Mouse (Mus musculus) embryonic facial prominence, embryonic 15.5 days (tissue): ENCODE measurements around the gene Fat3. TPM values are rescaled to one million over a fixed set of nuclear protein-coding genes. Genes with fewer than 3 reads are reported as not detected.

Experiments
- ATAC-seq: fragments of 200-750 bp; cut with Nextera tagmentation; 2 replicates; pipeline ENCODE4 v1.8.0; 2017; ENCODE audit warnings: low read depth, moderate TSS enrichment; ENCODE audit not compliant: insufficient number of reproducible peaks, low FRiP score, low TSS enrichment
- H3K27ac ChIP-seq: fragments of 300-500 bp; sonication (generic); replicated peaks from 2 replicates; pipeline ENCODE4 v1.5.1; 2015; ENCODE audit warnings: mild to moderate bottlenecking, inconsistent platforms
- H3K27me3 ChIP-seq: fragments of 300-500 bp; sonication (generic); 2 replicates; pipeline ENCODE4 v1.6.1; 2015; ENCODE audit warnings: inconsistent platforms
- H3K36me3 ChIP-seq: fragments of 300-500 bp; sonication (generic); 2 replicates; pipeline ENCODE4 v1.6.1; 2015; ENCODE audit warnings: mild to moderate bottlenecking, inconsistent platforms
- H3K4me1 ChIP-seq: fragments of 300-500 bp; sonication (generic); 2 replicates; pipeline ENCODE4 v1.6.1; 2015; ENCODE audit warnings: inconsistent platforms
- H3K4me2 ChIP-seq: fragments of 300-500 bp; sonication (generic); replicated peaks from 2 replicates; pipeline ENCODE4 v1.6.1; 2015; ENCODE audit warnings: mild to moderate bottlenecking, inconsistent platforms
- H3K4me3 ChIP-seq: fragments of 300-500 bp; sonication (generic); replicated peaks from 2 replicates; pipeline ENCODE4 v1.5.1; 2015; ENCODE audit warnings: mild to moderate bottlenecking, inconsistent platforms
- H3K9ac ChIP-seq: fragments of 300-500 bp; sonication (generic); 2 replicates; pipeline ENCODE4 v1.6.1; 2015; ENCODE audit warnings: inconsistent platforms
- H3K9me3 ChIP-seq: fragments of 300-500 bp; sonication (generic); replicated peaks from 2 replicates; pipeline ENCODE4 v1.6.1; 2016; ENCODE audit warnings: inconsistent platforms
- WGBS: fragments of 180-500 bp; shearing (Covaris S2); methylation state at CpG from one replicate; pipeline ENCODE4 v1.1.7; 2015; 5-methylcytosine and 5-hydroxymethylcytosine counted together
- polyA plus RNA-seq: library from polyadenylated mRNA; unstranded; fragments of >200 nt; fragmentation: Nextera tagmentation; extraction: Ambion mirVana; gene quantifications from 2 replicates; pipeline ENCODE4 v1.2.1, GENCODE M21; 2015

Gene Fat3
- polyA plus RNA-seq, 1 experiment from 2014 or later: 3.2 TPM

DNA sequence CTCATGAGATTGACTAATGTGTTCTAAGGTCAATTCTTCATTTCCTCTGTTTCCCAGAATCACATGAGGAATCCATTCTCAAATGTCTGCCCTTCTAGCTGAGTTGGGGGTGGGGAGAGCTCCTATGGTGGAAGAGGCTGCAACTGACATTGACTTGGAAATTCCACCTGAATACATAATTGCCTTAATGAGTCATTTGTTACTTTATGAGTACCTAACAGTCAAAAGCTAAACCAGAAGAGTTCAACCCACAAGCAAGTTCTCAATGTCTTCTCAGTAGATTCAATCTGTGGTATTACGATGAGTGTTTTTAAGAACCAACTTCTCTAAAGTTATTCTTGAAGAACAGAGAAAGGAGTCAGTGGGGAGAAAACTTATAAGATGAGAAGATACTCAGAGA is 3.7 kb downstream of the Fat3 start:
- no peak overlapping the region for H3K4me3 ChIP-seq

DNA sequence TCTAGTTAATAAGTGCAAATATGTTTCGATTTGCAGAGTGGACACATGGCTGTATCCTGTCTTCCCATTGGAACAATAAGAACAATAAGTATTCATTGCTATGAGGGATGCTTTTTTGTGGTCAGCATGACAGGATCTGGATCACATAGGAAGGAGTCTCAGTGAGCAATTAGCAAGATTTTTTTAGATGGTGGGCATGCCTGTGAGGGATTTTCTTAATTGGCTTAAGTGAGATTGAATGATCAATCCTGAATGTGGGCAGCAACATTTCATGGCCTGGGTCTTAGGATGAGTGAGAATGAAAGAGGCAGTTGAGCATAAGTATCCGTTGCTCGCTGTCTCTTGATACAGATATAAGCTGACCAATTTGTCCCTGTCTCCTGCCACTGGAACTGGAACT is 4.8 kb downstream of the Fat3 start:
- peaks cover 16% of the 10 kb centered on the region for H3K4me1 ChIP-seq
- no peaks in the 10 kb centered on the region for H3K36me3 ChIP-seq
- no peak overlapping the region for H3K4me3 ChIP-seq
- no peak for ATAC-seq
- no peaks in the 10 kb centered on the region for H3K9me3 ChIP-seq
- no peak overlapping the region for H3K9ac ChIP-seq
- WGBS: 90% methylated on average over 3 of the region's 3 CpGs
- H3K4me2 ChIP-seq: no peak overlapping the region
- no peak overlapping the region for H3K27ac ChIP-seq
- H3K27me3 ChIP-seq: peaks cover 6% of the 10 kb centered on the region; the same call in 1 of the 2 replicates

More for the DNA sequence above, 3.7 kb downstream of the Fat3 start:
- 98% methylated on average over 1 of the region's 1 CpGs for WGBS
- ATAC-seq: no peak
- Histone ChIP-seq H3K27me3 (peaks cover 9% of the 10 kb centered on the region), H3K9ac (no peak overlapping the region), H3K27ac (no peak overlapping the region), H3K4me1 (peaks cover 23% of the 10 kb centered on the region), H3K4me2 (no peak overlapping the region), H3K36me3 (no peaks in the 10 kb centered on the region), H3K9me3 (no peaks in the 10 kb centered on the region)

DNA sequence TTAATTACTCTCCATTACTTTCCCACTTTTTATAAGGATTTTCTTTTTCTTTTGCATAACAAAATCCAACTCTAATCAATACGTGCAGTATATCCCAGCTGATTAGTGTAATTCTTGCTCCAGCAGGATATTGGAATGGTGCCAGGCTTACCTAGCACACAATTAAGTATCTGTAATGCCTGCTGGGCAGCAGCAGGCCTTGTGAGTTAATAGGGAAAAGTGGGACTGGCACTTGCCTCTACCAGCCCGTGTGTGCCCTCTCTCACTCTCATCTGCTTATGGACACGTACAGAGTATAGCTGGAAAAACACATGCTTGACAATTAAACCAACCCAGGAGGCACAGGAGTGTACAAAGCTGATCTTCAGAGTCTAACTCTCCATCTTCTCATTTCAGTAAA is 11.4 kb downstream of the Fat3 start:
- Histone ChIP-seq H3K4me1 (no peaks in the 10 kb centered on the region), H3K9me3 (no peaks in the 10 kb centered on the region), H3K4me2 (no peak overlapping the region), H3K9ac (no peak overlapping the region), H3K36me3 (no peaks in the 10 kb centered on the region), H3K4me3 (no peak overlapping the region), H3K27me3 (no peaks in the 10 kb centered on the region), H3K27ac (no peak overlapping the region)
- no peak for ATAC-seq
- WGBS: 52% methylated on average over 3 of the region's 3 CpGs

DNA sequence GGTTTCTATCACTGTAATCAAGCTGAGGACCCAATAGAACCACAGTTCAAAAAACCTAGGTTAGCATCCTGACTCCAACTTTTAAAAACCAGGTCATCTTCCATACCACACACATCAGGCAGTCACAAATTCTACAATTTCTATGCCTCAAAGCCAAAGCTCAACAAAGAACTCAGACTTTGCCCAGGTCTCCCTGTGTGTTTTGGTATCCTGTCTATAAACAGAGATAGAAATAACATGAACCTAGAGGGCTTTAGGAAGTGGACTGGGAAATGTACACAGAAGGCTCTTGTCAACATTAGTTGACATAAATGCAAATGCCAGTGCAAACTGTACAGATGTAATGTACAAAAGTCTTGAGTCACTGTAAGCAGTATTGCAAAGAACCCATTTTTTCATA is 13.5 kb downstream of the Fat3 start:
- Histone ChIP-seq H3K27me3 (no peaks in the 10 kb centered on the region), H3K36me3 (no peaks in the 10 kb centered on the region), H3K4me1 (no peaks in the 10 kb centered on the region), H3K4me2 (no peak overlapping the region), H3K9me3 (no peaks in the 10 kb centered on the region), H3K27ac (no peak overlapping the region), H3K9ac (no peak overlapping the region), H3K4me3 (no peak overlapping the region)
- no peak for ATAC-seq

DNA sequence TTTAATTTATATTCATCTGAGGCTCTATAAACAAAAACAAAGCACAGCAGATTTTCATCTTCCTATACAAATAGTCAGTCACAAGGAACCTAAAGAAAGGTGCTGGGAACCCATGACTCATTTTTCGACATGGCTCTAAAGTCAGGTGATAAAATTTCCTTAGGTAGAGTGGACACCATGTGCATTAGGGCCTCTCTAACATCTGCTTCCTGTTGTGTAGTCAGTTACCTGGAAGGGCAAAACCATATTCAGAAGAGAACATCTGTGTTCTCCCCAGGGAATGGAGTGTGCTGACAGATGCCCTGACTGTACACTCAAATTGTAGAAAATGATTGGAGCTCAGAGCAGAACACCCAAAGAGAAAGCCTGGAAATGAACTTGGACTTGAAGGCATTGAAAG is 14.9 kb downstream of the Fat3 start:
- no peaks in the 10 kb centered on the region for H3K36me3 ChIP-seq
- H3K4me2 ChIP-seq: no peak overlapping the region
- ATAC-seq: no peak
- H3K4me1 ChIP-seq: no peaks in the 10 kb centered on the region
- no peak overlapping the region for H3K9ac ChIP-seq
- no peaks in the 10 kb centered on the region for H3K9me3 ChIP-seq
- 95% methylated on average over 1 of the region's 1 CpGs for WGBS
- no peak overlapping the region for H3K4me3 ChIP-seq
- H3K27ac ChIP-seq: no peak overlapping the region
- no peaks in the 10 kb centered on the region for H3K27me3 ChIP-seq

DNA sequence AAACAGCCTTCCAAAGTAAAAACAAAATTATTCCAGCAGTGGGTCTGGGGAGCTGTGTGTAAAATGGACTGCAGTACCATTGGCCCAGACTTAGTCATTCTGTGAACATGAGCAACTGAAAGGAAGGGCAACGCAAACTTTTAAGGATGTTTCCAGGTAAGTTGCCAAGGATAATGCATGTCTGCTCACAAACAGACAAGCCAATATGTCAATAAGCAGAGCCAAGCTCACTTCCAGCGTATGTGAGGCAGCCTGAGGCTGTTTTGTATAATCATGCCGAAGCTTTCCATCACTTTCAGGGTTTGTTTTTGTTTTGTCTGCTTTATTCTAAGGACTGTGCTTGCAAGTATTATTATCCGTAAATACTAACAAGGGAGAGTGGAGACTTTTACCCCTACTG is 15.9 kb downstream of the Fat3 start:
- Histone ChIP-seq H3K36me3 (no peaks in the 10 kb centered on the region), H3K4me1 (no peaks in the 10 kb centered on the region), H3K9me3 (no peaks in the 10 kb centered on the region), H3K9ac (no peak overlapping the region), H3K27ac (no peak overlapping the region), H3K4me3 (no peak overlapping the region), H3K27me3 (no peaks in the 10 kb centered on the region), H3K4me2 (no peak overlapping the region)
- ATAC-seq: no peak
- 33% methylated on average over 4 of the region's 4 CpGs for WGBS

DNA sequence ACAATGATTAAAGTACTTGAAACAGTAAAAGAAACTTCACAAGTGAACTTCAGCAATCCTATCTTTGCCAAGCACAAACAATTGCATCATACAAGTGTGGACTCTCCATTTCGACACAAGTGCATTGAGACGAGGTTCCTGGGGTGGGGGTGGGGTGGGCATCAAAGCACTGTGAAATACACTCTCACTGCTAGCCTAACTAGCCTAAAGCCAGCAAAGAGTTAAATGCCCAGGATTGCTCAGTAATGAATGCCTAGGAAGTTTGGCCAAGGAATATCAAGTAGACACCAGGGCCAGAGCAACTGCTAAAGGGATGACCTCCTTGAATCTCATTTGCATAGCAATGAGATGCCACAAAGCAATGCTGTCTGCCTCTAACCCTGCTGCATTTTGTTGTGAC is 16.3 kb downstream of the Fat3 start:
- WGBS: 45% methylated on average over 2 of the region's 2 CpGs
- H3K27ac ChIP-seq: no peak overlapping the region
- no peak for ATAC-seq

DNA sequence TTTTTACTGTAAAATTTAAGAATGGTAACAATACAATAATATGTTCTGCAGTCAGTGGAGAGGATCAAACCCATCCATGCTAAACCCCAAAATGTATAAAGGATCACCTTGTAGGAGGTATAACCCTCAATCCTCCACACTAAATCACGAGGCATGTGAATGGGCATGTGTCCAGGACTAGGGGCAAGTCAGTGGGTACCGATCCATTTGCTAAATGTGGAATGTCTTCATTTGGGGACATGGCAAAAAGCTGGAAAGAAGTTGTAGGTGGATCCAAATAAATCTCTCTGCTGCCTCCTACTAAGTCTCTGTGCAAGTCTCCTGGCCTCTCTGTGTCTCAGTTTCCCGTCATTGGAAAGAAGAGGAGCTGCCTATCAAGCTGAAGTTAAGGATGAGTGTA is 39.6 kb downstream of the Fat3 start:
- H3K27me3 ChIP-seq: no peaks in the 10 kb centered on the region
- no peak overlapping the region for H3K27ac ChIP-seq
- no peaks in the 10 kb centered on the region for H3K9me3 ChIP-seq
- H3K4me1 ChIP-seq: no peaks in the 10 kb centered on the region
- WGBS: 84% methylated on average over 3 of the region's 3 CpGs
- no peak for ATAC-seq
- no peak overlapping the region for H3K4me3 ChIP-seq
- no peak overlapping the region for H3K9ac ChIP-seq
- H3K36me3 ChIP-seq: no peaks in the 10 kb centered on the region
- no peak overlapping the region for H3K4me2 ChIP-seq

More for the DNA sequence above, 16.3 kb downstream of the Fat3 start:
- Histone ChIP-seq H3K4me2 (no peak overlapping the region), H3K9me3 (no peaks in the 10 kb centered on the region), H3K4me3 (no peak overlapping the region), H3K4me1 (no peaks in the 10 kb centered on the region), H3K36me3 (no peaks in the 10 kb centered on the region), H3K9ac (no peak overlapping the region), H3K27me3 (no peaks in the 10 kb centered on the region)

DNA sequence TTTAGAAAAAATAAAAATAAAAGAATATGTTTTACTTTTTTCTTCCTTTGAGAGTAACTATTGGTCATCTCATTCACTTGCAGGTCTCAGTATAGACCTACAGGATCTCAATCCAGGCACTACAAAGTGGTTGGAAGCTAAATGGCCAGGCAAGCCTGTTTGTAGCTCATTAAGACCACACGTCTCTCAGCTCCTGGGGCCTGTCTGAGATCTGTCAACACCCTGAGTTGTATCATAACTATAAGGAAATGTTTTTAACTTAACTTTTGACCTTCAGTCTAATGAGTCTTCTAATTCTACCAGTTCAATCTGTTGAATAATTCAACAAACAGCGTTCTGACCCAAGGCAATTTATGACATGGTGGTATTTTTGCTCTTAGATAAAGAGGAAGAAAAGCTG is 40.5 kb downstream of the Fat3 start:
- 45% methylated on average over 2 of the region's 2 CpGs for WGBS
- no peak for ATAC-seq

DNA sequence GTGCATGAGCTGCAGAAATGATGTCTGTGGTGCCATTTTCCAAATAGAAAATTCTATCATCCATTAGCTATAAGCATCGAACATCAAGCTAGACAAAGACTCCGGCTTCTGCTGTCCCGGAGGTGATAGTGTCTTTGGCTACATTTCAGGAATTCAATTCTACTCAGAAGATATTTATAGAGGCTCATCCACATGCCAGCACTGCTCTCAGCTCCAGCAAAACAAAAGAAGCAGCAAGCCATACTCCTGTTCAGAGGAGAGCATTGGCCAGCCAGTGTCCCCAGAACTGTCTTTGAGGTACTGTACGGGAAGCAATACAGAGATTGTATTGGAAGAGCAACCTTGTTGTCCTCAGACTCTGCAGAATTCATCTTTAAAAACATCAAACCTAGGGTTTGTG is 59.2 kb downstream of the Fat3 start:
- Histone ChIP-seq H3K4me2 (no peak overlapping the region), H3K9ac (no peak overlapping the region), H3K36me3 (no peaks in the 10 kb centered on the region), H3K4me1 (no peaks in the 10 kb centered on the region; the same call in 1 of the 2 replicates), H3K27me3 (no peaks in the 10 kb centered on the region), H3K9me3 (no peaks in the 10 kb centered on the region), H3K4me3 (no peak overlapping the region), H3K27ac (no peak overlapping the region)
- WGBS: 63% methylated on average over 4 of the region's 4 CpGs
- ATAC-seq: no peak

More for the DNA sequence above, 40.5 kb downstream of the Fat3 start:
- no peaks in the 10 kb centered on the region for H3K9me3 ChIP-seq
- H3K9ac ChIP-seq: no peak overlapping the region
- no peaks in the 10 kb centered on the region for H3K4me1 ChIP-seq
- no peak overlapping the region for H3K4me2 ChIP-seq
- no peaks in the 10 kb centered on the region for H3K36me3 ChIP-seq
- no peak overlapping the region for H3K27ac ChIP-seq
- H3K4me3 ChIP-seq: no peak overlapping the region
- no peaks in the 10 kb centered on the region for H3K27me3 ChIP-seq

DNA sequence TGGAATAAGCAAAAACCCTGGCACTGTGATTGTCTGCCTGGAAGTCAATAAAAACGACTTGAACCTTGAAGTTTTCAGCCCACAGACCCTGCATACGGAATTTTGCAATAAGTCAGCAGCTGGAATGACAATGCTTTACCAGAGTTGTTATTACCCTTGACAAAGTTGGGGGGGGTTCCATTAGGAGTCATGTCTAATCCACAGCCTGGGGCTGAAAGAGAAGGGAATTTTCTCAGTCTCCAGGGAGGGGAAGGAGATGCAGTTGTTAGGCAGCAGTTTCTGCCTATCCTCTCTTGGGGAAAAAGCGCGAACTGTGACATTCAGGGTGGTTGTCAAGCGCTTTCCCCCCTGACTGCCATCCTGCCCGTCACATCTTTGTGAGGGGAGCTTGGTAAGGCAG is 60.4 kb downstream of the Fat3 start:
- no peaks in the 10 kb centered on the region for H3K27me3 ChIP-seq
- H3K9ac ChIP-seq: no peak overlapping the region
- H3K4me3 ChIP-seq: no peak overlapping the region
- H3K36me3 ChIP-seq: no peaks in the 10 kb centered on the region
- H3K9me3 ChIP-seq: no peaks in the 10 kb centered on the region
- peak overlapping the region; percentile 25; the same call in 1 of the 2 replicates for H3K27ac ChIP-seq
- H3K4me1 ChIP-seq: no peaks in the 10 kb centered on the region; the same call in 1 of the 2 replicates
- no peak overlapping the region for H3K4me2 ChIP-seq
- 39% methylated on average over 6 of the region's 6 CpGs for WGBS
- no peak for ATAC-seq

DNA sequence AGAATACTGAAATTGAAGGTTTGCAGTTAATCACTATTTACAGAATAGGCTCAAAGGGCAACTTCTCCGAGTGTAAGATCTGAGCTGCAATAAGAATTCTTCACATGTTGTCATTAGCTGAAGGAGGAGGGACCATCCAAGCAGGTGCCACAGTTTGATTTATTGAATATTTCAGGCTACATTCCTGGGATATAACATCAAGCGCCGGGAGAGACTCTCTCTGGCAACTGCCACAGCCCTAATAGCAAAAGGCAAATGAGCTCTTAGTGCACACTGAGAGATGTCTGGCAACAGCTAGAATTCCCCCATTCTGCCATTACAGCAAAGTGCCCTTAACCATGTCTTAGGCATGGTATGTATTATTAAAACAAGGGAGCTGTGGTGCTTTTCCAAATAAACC is 61.1 kb downstream of the Fat3 start:
- Histone ChIP-seq H3K4me1 (no peaks in the 10 kb centered on the region; the same call in 1 of the 2 replicates), H3K4me2 (no peak overlapping the region), H3K4me3 (no peak overlapping the region), H3K9ac (no peak overlapping the region), H3K27me3 (no peaks in the 10 kb centered on the region), H3K9me3 (no peaks in the 10 kb centered on the region), H3K36me3 (no peaks in the 10 kb centered on the region), H3K27ac (no peak overlapping the region)
- WGBS: 63% methylated on average over 3 of the region's 3 CpGs
- ATAC-seq: no peak
